Mouse (Mus musculus) C2C12 (cell line): ENCODE data around the gene Tsfm. TPM values are rescaled to one million over a fixed set of nuclear protein-coding genes. Genes with fewer than 3 reads are reported as not detected.

Experiments
- H3K27me3 ChIP-seq: one replicate; pipeline ENCODE4 v1.6.1; 2011; ENCODE audit not compliant: control insufficient read depth, insufficient read depth, insufficient read length
- H3K36me3 ChIP-seq: one replicate; pipeline ENCODE4 v1.6.1; 2011; ENCODE audit not compliant: control insufficient read depth, insufficient read depth
- H3K4me3 ChIP-seq: one replicate; pipeline ENCODE4 v1.5.1; 2011; ENCODE audit warnings: mild to moderate bottlenecking, control low read depth; ENCODE audit not compliant: poor library complexity, insufficient read depth, severe bottlenecking
- H3K79me2 ChIP-seq: one replicate; pipeline ENCODE4 v1.6.1; 2011; ENCODE audit not compliant: control insufficient read depth, insufficient read depth
- H3K79me3 ChIP-seq: one replicate; pipeline ENCODE4 v1.6.1; 2011; ENCODE audit warnings: low read depth, control low read depth
- H3ac ChIP-seq: one replicate; pipeline ENCODE3; 2011; ENCODE audit warnings: low read depth; ENCODE audit not compliant: control insufficient read depth, insufficient read length
- CEBPB ChIP-seq: IDR thresholded peaks from one replicate; pipeline ENCODE4 v1.6.1; 2011; ENCODE audit warnings: low read depth, mild to moderate bottlenecking, control low read depth, moderate library complexity
- CTCF ChIP-seq: IDR thresholded peaks from one replicate; pipeline ENCODE4 v1.5.1; 2011; ENCODE audit not compliant: control insufficient read depth, insufficient read depth, insufficient read length
- FOSL1 ChIP-seq: IDR thresholded peaks from one replicate; pipeline ENCODE4 v1.8.0; 2011; ENCODE audit warnings: mild to moderate bottlenecking, low read length; ENCODE audit not compliant: poor library complexity, insufficient read depth, severe bottlenecking
- MAX ChIP-seq: IDR thresholded peaks from one replicate; pipeline ENCODE4 v1.6.1; 2011; ENCODE audit warnings: mild to moderate bottlenecking, control low read depth
- MYOD1 ChIP-seq: IDR thresholded peaks from one replicate; pipeline ENCODE4 v1.6.1; 2011; ENCODE audit warnings: low read depth; ENCODE audit not compliant: control insufficient read depth, insufficient read length
- MYOG ChIP-seq: IDR thresholded peaks from one replicate; pipeline ENCODE4 v1.6.1; 2011; ENCODE audit not compliant: control insufficient read depth, insufficient read length; ENCODE audit errors: extremely low read depth
- USF1 ChIP-seq: IDR thresholded peaks from one replicate; pipeline ENCODE4 v1.6.1; 2011; ENCODE audit warnings: low read depth, mild to moderate bottlenecking, control low read depth, moderate library complexity
- polyA plus RNA-seq: library from polyadenylated mRNA; unstranded; fragments of >200 nt; fragmentation: generic; extraction: Trizol; gene quantifications from one replicate; pipeline ENCODE4 v1.2.1, GENCODE M21; 2012; ENCODE audit warnings: missing spikeins

The Tsfm gene
- polyA plus RNA-seq, 1 experiment = 66.0 TPM

GRCm38 (mm10) chr10:126993621-126994020, 37.0 kb downstream of the Tsfm start:
- H3K4me3 ChIP-seq = no peak overlapping the region
- H3ac ChIP-seq = no peak overlapping the region
- TF ChIP-seq MAX (no peak), MYOG (no peak), FOSL1 (no peak), CTCF (no peak), USF1 (no peak), MYOD1 (no peak), CEBPB (no peak)
- H3K36me3 ChIP-seq = peaks cover 61% of the 10 kb centered on the region
- H3K79me2 ChIP-seq = peaks cover 32% of the 10 kb centered on the region
- peaks cover 8% of the 10 kb centered on the region for H3K79me3 ChIP-seq
- no peaks in the 10 kb centered on the region for H3K27me3 ChIP-seq

- Histone ChIP-seq H3K27me3 (no peaks in the 10 kb centered on the region), H3ac (no peak overlapping the region), H3K36me3 (peaks cover 46% of the 10 kb centered on the region), H3K4me3 (no peak overlapping the region), H3K79me3 (peaks cover 24% of the 10 kb centered on the region), H3K79me2 (peaks cover 51% of the 10 kb centered on the region)
- TF ChIP-seq USF1 (no peak), MAX (no peak), FOSL1 (no peak), MYOD1 (no peak), MYOG (no peak), CEBPB (no peak), CTCF (no peak)
These were observed 39.0 kb downstream of the Tsfm start for GRCm38 (mm10) chr10:126991676-126992075.

- H3K36me3 ChIP-seq = peaks cover 44% of the 10 kb centered on the region
- TF ChIP-seq MYOD1 (no peak), CTCF (peak; percentile 87)
- peaks cover 63% of the 10 kb centered on the region for H3K79me2 ChIP-seq
- no peak overlapping the region for H3ac ChIP-seq
- H3K4me3 ChIP-seq = no peak overlapping the region
- H3K27me3 ChIP-seq = no peaks in the 10 kb centered on the region
- H3K79me3 ChIP-seq = peaks cover 34% of the 10 kb centered on the region
These were observed 40.2 kb downstream of the Tsfm start for GRCm38 (mm10) chr10:126990313-126991056.

GRCm38 (mm10) chr10:126988513-126989165, 42.0 kb downstream of the Tsfm start:
- Histone ChIP-seq H3ac (no peak overlapping the region), H3K79me3 (peaks cover 52% of the 10 kb centered on the region), H3K79me2 (peaks cover 81% of the 10 kb centered on the region), H3K36me3 (peaks cover 26% of the 10 kb centered on the region), H3K27me3 (no peaks in the 10 kb centered on the region), H3K4me3 (no peak overlapping the region)
- TF ChIP-seq CTCF (no peak), FOSL1 (no peak), USF1 (no peak)

- TF ChIP-seq USF1 (no peak), CEBPB (no peak), MYOG (no peak), FOSL1 (no peak), MYOD1 (no peak), MAX (no peak), CTCF (no peak)
- H3K4me3 ChIP-seq = no peak overlapping the region
- H3ac ChIP-seq = no peak overlapping the region
- H3K79me3 ChIP-seq = peaks cover 64% of the 10 kb centered on the region
- H3K36me3 ChIP-seq = peaks cover 24% of the 10 kb centered on the region
- no peaks in the 10 kb centered on the region for H3K27me3 ChIP-seq
- H3K79me2 ChIP-seq = peaks cover 93% of the 10 kb centered on the region
These were observed 43.2 kb downstream of the Tsfm start for GRCm38 (mm10) chr10:126987183-126988118.
